Comparison of ENCODE assay signal across 10 mouse cellular contexts in genomic region chr17:54014204-54014603, GRCm38 (mm10). TPM values are rescaled to one million over a fixed set of nuclear protein-coding genes. Genes with fewer than 3 reads are reported as not detected.
DNase-seq lines count a peak whose midpoint lies in the region; ATAC-seq and TF ChIP-seq lines count a peak whose summit lies in the region.
"Had no signal": no experiment of that assay in that cellular context is flagged by ENCODE, and none has a peak within 500 bp of the region (broad histone marks: within the 10 kb centered on the region; RNA-seq: fewer than 3 reads in every experiment).

No protein-coding gene starts in this region.

- H3K27ac ChIP-seq in liver, adult 2 months (replicated peaks; ENCODE audit: insufficient read depth, low read depth, low read length), result no peak overlapping the region
- H3K27ac ChIP-seq in liver, embryonic 11.5 days (ENCODE audit: low read depth, low read length), result no peak overlapping the region
- H3K27ac ChIP-seq in limb, embryonic 14.5 days (replicated peaks; ENCODE audit: low read depth, low read length), result no peak overlapping the region
- H3K27ac ChIP-seq: embryonic facial prominence, embryonic 15.5 days; liver, embryonic 15.5 days had no signal

- no peak for TF ChIP-seq POLR2A in liver, adult 2 months (IDR thresholded peaks at IDR 0.05; ENCODE audit: extremely low read depth, insufficient read depth, low read length)
- no peak for TF ChIP-seq POLR2A in limb, embryonic 14.5 days (IDR thresholded peaks at IDR 0.05; ENCODE audit: borderline replicate concordance, extremely low read depth, insufficient read depth, insufficient read length)

- H3K79me2 ChIP-seq in liver, adult 2 months (ENCODE audit: control insufficient read depth, insufficient read depth, low read length), result no peaks in the 10 kb centered on the region

- H3K4me3 ChIP-seq in liver, adult 2 months (ENCODE audit: insufficient read depth, low read depth, low read length), result no peak overlapping the region
- no peak overlapping the region for H3K4me3 ChIP-seq in liver, embryonic 11.5 days (ENCODE audit: low read depth, low read length)
- no peak overlapping the region for H3K4me3 ChIP-seq in limb, embryonic 14.5 days (replicated peaks; ENCODE audit: low read length)
- H3K4me3 ChIP-seq: embryonic facial prominence, embryonic 15.5 days; liver, embryonic 15.5 days had no signal

- no peak for DNase-seq in cerebellum, adult 9-11 months
- peak; percentile 30 for DNase-seq in liver, adult 2 months (ENCODE audit: extremely low read depth, low read depth, low spot score)
- DNase-seq in liver, embryonic 11.5 days (ENCODE audit: low spot score), result no peak
- peak; percentile 33 for DNase-seq in embryo, embryonic 9.5 days (ENCODE audit: extremely low spot score)
- DNase-seq in limb, embryonic 14.5 days (ENCODE audit: low spot score), result peak; percentile 48
- no peak for DNase-seq in heart, adult 11 months

- no peaks in the 10 kb centered on the region for H3K4me1 ChIP-seq in liver, adult 2 months (ENCODE audit: control insufficient read depth, insufficient read depth, low read length)
- no peaks in the 10 kb centered on the region for H3K4me1 ChIP-seq in liver, embryonic 11.5 days (replicated peaks; ENCODE audit: control insufficient read depth, insufficient read depth, low read length)
- H3K4me1 ChIP-seq in limb, embryonic 14.5 days (ENCODE audit: control insufficient read depth, insufficient read depth, low read length), result no peaks in the 10 kb centered on the region
- H3K4me1 ChIP-seq: embryonic facial prominence, embryonic 15.5 days; liver, embryonic 15.5 days had no signal

- TF ChIP-seq CTCF in liver, adult 2 months (IDR thresholded peaks at IDR 0.05; ENCODE audit: low read depth, low read length), result 0 out of 2 replicates have a peak, but pooled peaks have one; percentile 25

- H3K4me2 ChIP-seq in liver, embryonic 11.5 days, result no peak overlapping the region
- H3K4me2 ChIP-seq in limb, embryonic 14.5 days (replicated peaks; ENCODE audit: low read depth, low read length, severe bottlenecking), result no peak overlapping the region
- H3K4me2 ChIP-seq: embryonic facial prominence, embryonic 15.5 days; liver, embryonic 15.5 days had no signal

- H3K9ac ChIP-seq in liver, adult 2 months (ENCODE audit: low read depth, low read length), result no peak overlapping the region
- no peak overlapping the region for H3K9ac ChIP-seq in liver, embryonic 11.5 days (ENCODE audit: low read depth, low read length)
- H3K9ac ChIP-seq in limb, embryonic 14.5 days (ENCODE audit: low read depth, low read length, severe bottlenecking), result no peak overlapping the region
- H3K9ac ChIP-seq: embryonic facial prominence, embryonic 15.5 days; liver, embryonic 15.5 days had no signal

- no peaks in the 10 kb centered on the region for H3K36me3 ChIP-seq in liver, adult 2 months (ENCODE audit: control insufficient read depth, insufficient read depth, low read length)
- no peaks in the 10 kb centered on the region for H3K36me3 ChIP-seq in liver, embryonic 11.5 days (ENCODE audit: control insufficient read depth, insufficient read depth, low read length)
- no peaks in the 10 kb centered on the region for H3K36me3 ChIP-seq in limb, embryonic 14.5 days (ENCODE audit: control insufficient read depth, insufficient read depth, low read length)
- H3K36me3 ChIP-seq: embryonic facial prominence, embryonic 15.5 days; liver, embryonic 15.5 days had no signal

- peak; percentile 49; the same call in 1 of the 2 replicates for ATAC-seq in cerebellum, adult (ENCODE audit: insufficient number of reproducible peaks, low FRiP score, low TSS enrichment)
- ATAC-seq in liver, embryonic 11.5 days (replicated peaks; ENCODE audit: low FRiP score), result no peak
- ATAC-seq in limb, embryonic 14.5 days (ENCODE audit: low FRiP score, low read depth), result no peak
- ATAC-seq in activated CD4-positive, CD25-positive, alpha-beta regulatory T cell, adult 4 months, result no peak

- 9% methylated on average over 1 of the region's 1 CpGs for WGBS in liver, adult 2 months
- WGBS in liver, embryonic 11.5 days, result 6% methylated on average over 1 of the region's 1 CpGs
- WGBS in limb, embryonic 14.5 days, result 14% methylated on average over 1 of the region's 1 CpGs

- no peaks in the 10 kb centered on the region for H3K9me3 ChIP-seq in liver, embryonic 11.5 days (ENCODE audit: control insufficient read depth, low read length)
- no peaks in the 10 kb centered on the region for H3K9me3 ChIP-seq in limb, embryonic 14.5 days (ENCODE audit: control insufficient read depth, low read length)
- H3K9me3 ChIP-seq: embryonic facial prominence, embryonic 15.5 days; liver, embryonic 15.5 days had no signal

- H3K27me3 ChIP-seq in liver, adult 2 months (ENCODE audit: control insufficient read depth, insufficient read depth, low read length), result no peaks in the 10 kb centered on the region
- H3K27me3 ChIP-seq in liver, embryonic 11.5 days (replicated peaks; ENCODE audit: control insufficient read depth, insufficient read depth, low read length), result no peaks in the 10 kb centered on the region
- no peaks in the 10 kb centered on the region for H3K27me3 ChIP-seq in limb, embryonic 14.5 days (ENCODE audit: control insufficient read depth, insufficient read depth, low read length)
- H3K27me3 ChIP-seq: embryonic facial prominence, embryonic 15.5 days; liver, embryonic 15.5 days had no signal

RNA-seq across cellular contexts. Expression of gene Sult1c1, which starts 23.7 kb away (rescaled TPM):
- not detected in 2 replicates for total RNA-seq in liver, adult 2 months (2014; rRNA removed)
- polyA plus RNA-seq in liver, adult 2 months (2012; rRNA removed), result not detected in 2 replicates
- not detected in 2 replicates for polyA plus RNA-seq in liver, embryonic 11.5 days (2014; fragmentation: Nextera tagmentation; extraction: Ambion mirVana)
- polyA plus RNA-seq in limb, embryonic 14.5 days (2012; rRNA removed), result not detected in 2 replicates
- polyA plus RNA-seq in limb, embryonic 14.5 days (2014; fragmentation: Nextera tagmentation; extraction: Ambion mirVana), result not detected in 2 replicates
- polyA plus RNA-seq in activated CD4-positive, CD25-positive, alpha-beta regulatory T cell, adult 4 months (2017; shearing (Covaris generic)), result not detected
- polyA plus RNA-seq: liver, embryonic 15.5 days had no signal

Comparison
In these comparisons a context has a peak if more than half of its experiments do, and no peak if none do; other contexts are left out.
1. DNase-seq: peak in liver, adult 2 months (single experiment), embryo, embryonic 9.5 days (single experiment) and limb, embryonic 14.5 days (single experiment); none in cerebellum, adult 9-11 months (single experiment), liver, embryonic 11.5 days (single experiment) and heart, adult 11 months (single experiment).